Mouse (Mus musculus) embryonic facial prominence, embryonic 13.5 days (tissue): ENCODE results near the gene Foxn4. TPM values are rescaled to one million over a fixed set of nuclear protein-coding genes. Genes with fewer than 3 reads are reported as not detected.

Source experiments
- ATAC-seq: fragments of 200-750 bp; cut with Nextera tagmentation; 2 replicates; pipeline ENCODE4 v1.8.0; 2017; ENCODE audit warnings: low read depth; ENCODE audit not compliant: insufficient number of reproducible peaks, insufficient read depth, low FRiP score, low TSS enrichment
- H3K27ac ChIP-seq: fragments of 300-500 bp; sonication (generic); 2 replicates; pipeline ENCODE4 v1.5.1; 2015; ENCODE audit warnings: moderate library complexity, mild to moderate bottlenecking, inconsistent platforms
- H3K27me3 ChIP-seq: fragments of 300-500 bp; sonication (generic); 2 replicates; pipeline ENCODE4 v1.6.1; 2015; ENCODE audit warnings: mild to moderate bottlenecking, inconsistent platforms
- H3K36me3 ChIP-seq: fragments of 300-500 bp; sonication (generic); 2 replicates; pipeline ENCODE4 v1.6.1; 2015; ENCODE audit warnings: mild to moderate bottlenecking, inconsistent platforms
- H3K4me1 ChIP-seq: fragments of 300-500 bp; sonication (generic); 2 replicates; pipeline ENCODE4 v1.6.1; 2015; ENCODE audit warnings: inconsistent platforms
- H3K4me2 ChIP-seq: fragments of 300-500 bp; sonication (generic); 2 replicates; pipeline ENCODE4 v1.6.1; 2015; ENCODE audit warnings: moderate library complexity, mild to moderate bottlenecking, inconsistent platforms
- H3K4me3 ChIP-seq: fragments of 300-500 bp; sonication (generic); 2 replicates; pipeline ENCODE4 v1.5.1; 2015; ENCODE audit warnings: mild to moderate bottlenecking, inconsistent platforms
- H3K9ac ChIP-seq: fragments of 300-500 bp; sonication (generic); 2 replicates; pipeline ENCODE4 v1.6.1; 2015; ENCODE audit warnings: mild to moderate bottlenecking, inconsistent platforms
- H3K9me3 ChIP-seq: fragments of 300-500 bp; sonication (generic); 2 replicates; pipeline ENCODE4 v1.6.1; 2016; ENCODE audit warnings: inconsistent platforms
- WGBS: fragments of 180-500 bp; shearing (Covaris S2); methylation state at CpG from one replicate; pipeline ENCODE4 v1.1.7; 2015; ENCODE audit warnings: mixed read lengths; 5-methylcytosine and 5-hydroxymethylcytosine counted together
- polyA plus RNA-seq: library from polyadenylated mRNA; unstranded; fragments of >200 nt; fragmentation: Nextera tagmentation; extraction: Ambion mirVana; gene quantifications from 2 replicates; pipeline ENCODE4 v1.2.1, GENCODE M21; 2015

The Foxn4 gene
- 0.07 and 0.14 TPM in 2 replicates for polyA plus RNA-seq

DNA sequence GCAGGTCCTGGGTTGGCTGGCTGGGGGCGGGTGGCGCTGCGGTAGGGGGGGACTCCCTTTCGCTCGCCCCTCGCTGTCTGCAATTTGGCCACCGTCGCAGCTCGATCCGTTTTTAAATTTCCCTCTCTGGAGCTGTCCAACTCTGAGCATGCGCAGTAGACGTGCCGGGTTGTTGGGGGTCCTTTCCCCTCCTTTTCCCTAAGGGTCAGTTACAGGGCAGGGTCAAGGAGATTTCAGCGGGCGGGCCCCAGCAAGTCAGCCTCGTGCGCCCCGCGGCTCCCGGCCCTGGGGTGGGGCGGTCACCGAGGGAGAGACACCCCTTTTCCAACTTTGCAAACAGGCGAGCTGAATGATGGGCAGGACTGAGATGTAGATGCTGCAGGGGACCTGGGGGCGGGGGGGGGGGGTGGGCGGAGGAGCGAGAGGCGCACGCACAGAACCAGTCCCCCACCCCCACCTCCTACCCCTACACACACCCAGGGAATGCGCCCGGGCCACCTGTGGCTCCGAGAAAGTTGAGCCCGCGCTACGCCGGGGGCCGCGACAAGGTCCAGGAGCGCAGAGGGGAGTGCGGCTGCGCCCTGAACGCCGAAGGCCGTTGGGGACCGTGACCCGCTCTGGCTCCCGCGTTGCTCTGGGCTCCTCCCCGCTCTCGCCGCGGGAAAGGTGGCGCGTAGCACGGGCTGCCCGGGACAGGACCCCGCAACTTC lies at the start of gene Foxn4:
Gene Foxn4, minus strand, starts transcription at position 115 of the 710 bp plus-strand sequence.
- H3K9me3 ChIP-seq = no peaks in the 10 kb centered on the region
- H3K36me3 ChIP-seq = no peaks in the 10 kb centered on the region
- peak within 1 kb of the TSS; percentile 78 for H3K4me2 ChIP-seq
- H3K9ac ChIP-seq = peak within 1 kb of the TSS; percentile 51; the same call in 1 of the 2 replicates
- H3K27ac ChIP-seq = no peak within 1 kb of the TSS
- ATAC-seq = no peak
- peaks cover 23% of the 10 kb centered on the region for H3K4me1 ChIP-seq
- under 1% methylated on average over 55 of the region's 56 CpGs for WGBS
- peaks cover 97% of the 10 kb centered on the region for H3K27me3 ChIP-seq
- H3K4me3 ChIP-seq = peak within 1 kb of the TSS; percentile 46

DNA sequence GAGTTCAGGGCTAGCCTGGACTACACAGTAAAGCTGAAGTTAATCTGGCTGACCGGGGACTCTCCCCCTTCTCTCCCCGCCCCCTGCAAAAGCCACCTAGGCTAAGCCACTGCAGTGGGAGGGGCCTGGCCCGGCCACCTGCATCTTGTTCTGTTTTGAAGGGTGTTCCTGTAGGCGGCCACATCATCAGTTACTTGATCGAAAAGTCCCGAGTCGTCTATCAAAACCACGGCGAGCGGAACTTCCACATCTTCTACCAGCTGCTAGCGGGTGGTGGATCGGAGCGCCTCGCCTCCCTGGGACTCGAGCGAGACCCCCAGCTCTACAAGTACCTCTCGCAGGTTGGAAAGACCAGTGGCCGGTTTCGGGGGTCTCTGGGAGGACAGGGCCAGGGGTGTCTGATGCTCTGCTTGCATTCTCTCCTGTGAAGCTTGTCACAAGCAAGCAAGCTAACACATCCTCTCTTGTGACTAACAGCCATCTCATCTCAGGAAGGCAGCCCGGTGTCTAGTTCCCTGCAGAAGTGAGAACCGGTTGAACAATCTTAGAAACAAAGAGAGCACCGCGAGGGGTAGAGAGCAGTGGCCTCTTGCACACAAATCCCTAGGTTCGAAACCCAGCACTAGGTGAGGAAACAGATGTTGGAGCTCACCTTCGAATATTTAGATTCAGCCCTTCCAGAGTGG lies 49.6 kb upstream of the Foxn4 start:
- Histone ChIP-seq H3K27ac (no peak overlapping the region), H3K27me3 (no peaks in the 10 kb centered on the region), H3K4me3 (no peak overlapping the region), H3K4me2 (peak overlapping the region; percentile 46), H3K4me1 (peaks cover 11% of the 10 kb centered on the region; the same call in 1 of the 2 replicates), H3K9ac (no peak overlapping the region; the same call in 1 of the 2 replicates), H3K9me3 (no peaks in the 10 kb centered on the region), H3K36me3 (no peaks in the 10 kb centered on the region)
- ATAC-seq = no peak
- 53% methylated on average over 25 of the region's 25 CpGs for WGBS

DNA sequence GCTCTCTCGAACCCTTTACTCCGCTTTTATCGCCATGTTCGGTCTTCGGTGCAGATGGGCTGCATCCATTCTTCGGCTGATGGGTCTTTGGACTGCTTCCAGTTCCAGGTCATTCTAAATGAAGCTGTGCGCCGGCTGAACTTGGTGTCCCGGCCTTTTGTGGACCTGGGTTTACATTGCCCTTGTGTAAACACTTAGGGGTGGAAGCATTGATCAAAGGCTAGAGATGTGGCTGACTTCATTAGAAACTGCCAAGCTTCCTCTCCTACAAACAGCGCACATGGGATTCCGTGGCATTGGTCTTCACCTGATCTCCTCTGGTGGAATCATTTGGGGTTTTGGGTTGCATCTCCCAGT lies 36.1 kb upstream of the Foxn4 start:
- no peaks in the 10 kb centered on the region for H3K36me3 ChIP-seq
- no peak overlapping the region for H3K9ac ChIP-seq
- H3K27me3 ChIP-seq = no peaks in the 10 kb centered on the region
- H3K4me2 ChIP-seq = no peak overlapping the region
- 77% methylated on average over 11 of the region's 11 CpGs for WGBS
- H3K9me3 ChIP-seq = no peaks in the 10 kb centered on the region
- no peak overlapping the region for H3K27ac ChIP-seq
- H3K4me3 ChIP-seq = no peak overlapping the region
- no peak for ATAC-seq
- no peaks in the 10 kb centered on the region for H3K4me1 ChIP-seq

DNA sequence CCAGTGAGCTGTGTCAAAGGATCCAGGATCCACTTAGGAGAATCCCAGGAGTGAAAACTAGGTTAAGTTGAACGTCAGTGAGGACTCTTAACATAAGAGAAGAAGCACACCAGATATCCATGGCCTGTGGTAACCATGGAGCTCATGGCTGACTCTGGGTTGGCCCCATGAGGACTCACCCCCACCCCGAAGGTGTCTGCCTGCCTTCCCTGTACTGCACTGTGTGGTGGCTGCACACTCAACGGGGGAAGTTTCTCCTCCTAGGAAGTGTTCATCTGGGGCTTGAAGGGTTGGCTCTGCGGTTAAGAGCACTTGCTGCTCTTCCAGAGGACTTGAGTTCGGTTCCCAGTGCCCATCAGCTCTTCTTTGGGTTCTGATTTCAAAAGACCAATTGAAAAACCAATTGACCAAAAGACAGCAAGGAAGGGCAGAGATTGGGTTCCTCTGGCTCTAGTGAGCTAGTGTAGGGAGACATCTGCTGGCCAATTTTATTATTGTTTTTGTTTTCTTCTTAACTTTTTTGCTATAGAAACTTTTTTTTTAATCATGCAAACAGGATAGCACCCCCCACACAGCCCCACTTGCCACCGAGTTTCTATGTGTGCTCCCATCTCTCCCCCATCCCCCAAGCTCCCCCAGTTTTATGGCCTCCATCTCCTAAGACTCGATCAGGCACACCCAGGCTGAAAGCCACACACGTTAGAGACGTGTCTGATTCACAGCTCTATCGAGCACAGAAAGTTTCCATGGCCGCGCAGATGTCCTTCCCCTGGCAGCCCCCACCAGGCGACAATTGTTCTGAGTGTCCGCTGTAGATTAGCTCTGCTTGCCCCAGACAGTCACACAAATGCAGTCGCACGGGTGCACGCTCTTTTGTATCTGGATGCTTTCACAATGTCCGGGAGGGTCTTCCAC lies 35.4 kb upstream of the Foxn4 start:
- no peaks in the 10 kb centered on the region for H3K27me3 ChIP-seq
- no peaks in the 10 kb centered on the region for H3K9me3 ChIP-seq
- H3K36me3 ChIP-seq = no peaks in the 10 kb centered on the region
- no peak overlapping the region for H3K4me3 ChIP-seq
- no peak for ATAC-seq
- WGBS = 60% methylated on average over 18 of the region's 18 CpGs
- H3K9ac ChIP-seq = no peak overlapping the region
- H3K4me1 ChIP-seq = no peaks in the 10 kb centered on the region
- no peak overlapping the region for H3K27ac ChIP-seq
- H3K4me2 ChIP-seq = no peak overlapping the region

DNA sequence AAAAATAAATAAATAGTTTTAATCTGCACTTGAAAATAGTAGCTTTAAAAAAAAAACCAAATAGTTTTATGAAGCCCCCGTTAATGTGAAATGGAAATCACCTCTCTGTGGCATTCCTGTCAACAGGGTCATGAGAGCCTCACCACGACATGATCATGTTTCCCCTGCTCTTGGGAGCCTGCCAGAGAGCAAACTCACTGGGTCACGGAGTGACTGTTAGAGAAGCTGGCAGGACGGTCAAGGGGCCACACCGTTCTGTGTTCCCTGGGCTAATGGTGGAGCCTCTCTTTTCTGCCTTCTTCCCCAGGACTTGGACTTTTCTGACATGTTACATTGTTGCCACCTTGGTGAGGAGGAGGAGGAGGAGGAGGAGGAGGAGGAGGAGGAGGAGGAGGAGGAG lies 32.9 kb upstream of the Foxn4 start:
- no peak for ATAC-seq
- H3K9ac ChIP-seq = no peak overlapping the region
- 0 out of 2 replicates have a peak, but pooled peaks cover 2% of the 10 kb centered on the region for H3K27me3 ChIP-seq
- WGBS = 57% methylated on average over 5 of the region's 5 CpGs
- no peak overlapping the region for H3K4me3 ChIP-seq
- H3K27ac ChIP-seq = no peak overlapping the region
- no peak overlapping the region for H3K4me2 ChIP-seq
- no peaks in the 10 kb centered on the region for H3K9me3 ChIP-seq
- no peaks in the 10 kb centered on the region for H3K4me1 ChIP-seq
- H3K36me3 ChIP-seq = no peaks in the 10 kb centered on the region

DNA sequence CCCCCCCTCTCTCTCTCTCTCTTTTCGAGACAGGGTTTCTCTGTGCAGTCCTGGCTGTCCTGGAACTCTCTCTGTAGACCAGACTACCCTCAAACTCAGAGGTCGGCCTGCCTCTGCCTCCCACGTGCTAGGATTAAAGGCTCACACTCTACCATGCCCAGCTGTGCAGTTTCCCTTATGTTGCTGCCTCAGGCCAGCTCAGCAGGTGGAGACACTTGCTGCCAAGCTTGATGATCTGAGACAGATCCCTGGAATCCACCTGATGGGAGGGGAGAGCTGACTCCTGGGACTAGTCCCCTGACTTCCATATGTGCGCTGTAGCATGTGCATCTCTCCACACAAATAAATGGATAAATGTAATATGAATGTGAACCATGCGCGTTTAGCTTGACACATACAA lies 29.6 kb upstream of the Foxn4 start:
- no peak for ATAC-seq
- H3K4me1 ChIP-seq = peaks cover 10% of the 10 kb centered on the region; the same call in 1 of the 2 replicates
- no peaks in the 10 kb centered on the region for H3K36me3 ChIP-seq
- no peak overlapping the region for H3K27ac ChIP-seq
- H3K4me2 ChIP-seq = no peak overlapping the region
- no peak overlapping the region for H3K9ac ChIP-seq
- 70% methylated on average over 6 of the region's 6 CpGs for WGBS
- 0 out of 2 replicates have a peak, but pooled peaks cover 3% of the 10 kb centered on the region for H3K27me3 ChIP-seq
- no peak overlapping the region for H3K4me3 ChIP-seq
- no peaks in the 10 kb centered on the region for H3K9me3 ChIP-seq

DNA sequence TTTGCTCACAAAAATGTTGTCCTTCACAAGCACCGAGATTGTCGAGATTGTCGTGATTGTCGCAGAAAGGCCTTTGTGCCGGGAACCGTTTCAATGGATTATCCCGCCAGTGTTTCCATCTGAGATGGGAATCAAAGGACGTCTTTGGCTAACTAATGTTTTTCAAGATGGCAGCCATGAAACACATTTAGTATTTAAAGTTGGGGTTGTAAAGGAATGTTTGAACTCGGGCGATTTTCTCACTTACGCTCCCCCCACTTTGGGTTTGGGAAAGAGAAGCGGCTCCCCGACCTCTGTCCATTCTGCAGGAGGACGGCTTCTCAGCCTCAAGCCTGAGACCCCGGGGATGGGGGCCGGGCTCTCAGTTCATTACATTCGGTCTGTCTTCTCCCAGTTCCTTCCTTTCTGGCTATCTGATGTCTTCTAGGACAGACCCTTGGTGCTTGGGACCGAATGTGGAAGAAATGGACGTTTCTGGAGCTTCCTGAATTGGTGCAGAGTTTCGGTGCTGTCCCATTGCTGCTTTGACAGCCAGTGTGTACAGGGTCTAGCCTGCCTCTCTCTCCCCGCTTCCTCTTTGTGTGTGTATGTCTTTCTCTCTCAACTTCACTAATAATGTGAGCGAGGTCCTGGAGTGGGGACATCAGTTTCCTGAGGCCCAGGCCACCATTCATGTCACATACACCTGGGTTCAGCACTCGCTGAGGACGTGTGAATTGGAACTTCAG lies 26.4 kb upstream of the Foxn4 start:
- H3K9ac ChIP-seq = no peak overlapping the region
- 0 out of 2 replicates have a peak, but pooled peaks cover 3% of the 10 kb centered on the region for H3K27me3 ChIP-seq
- H3K9me3 ChIP-seq = no peaks in the 10 kb centered on the region
- ATAC-seq = no peak
- H3K4me2 ChIP-seq = no peak overlapping the region
- H3K27ac ChIP-seq = no peak overlapping the region
- WGBS = 82% methylated on average over 24 of the region's 24 CpGs
- peaks cover 21% of the 10 kb centered on the region for H3K4me1 ChIP-seq
- H3K36me3 ChIP-seq = no peaks in the 10 kb centered on the region
- no peak overlapping the region for H3K4me3 ChIP-seq

DNA sequence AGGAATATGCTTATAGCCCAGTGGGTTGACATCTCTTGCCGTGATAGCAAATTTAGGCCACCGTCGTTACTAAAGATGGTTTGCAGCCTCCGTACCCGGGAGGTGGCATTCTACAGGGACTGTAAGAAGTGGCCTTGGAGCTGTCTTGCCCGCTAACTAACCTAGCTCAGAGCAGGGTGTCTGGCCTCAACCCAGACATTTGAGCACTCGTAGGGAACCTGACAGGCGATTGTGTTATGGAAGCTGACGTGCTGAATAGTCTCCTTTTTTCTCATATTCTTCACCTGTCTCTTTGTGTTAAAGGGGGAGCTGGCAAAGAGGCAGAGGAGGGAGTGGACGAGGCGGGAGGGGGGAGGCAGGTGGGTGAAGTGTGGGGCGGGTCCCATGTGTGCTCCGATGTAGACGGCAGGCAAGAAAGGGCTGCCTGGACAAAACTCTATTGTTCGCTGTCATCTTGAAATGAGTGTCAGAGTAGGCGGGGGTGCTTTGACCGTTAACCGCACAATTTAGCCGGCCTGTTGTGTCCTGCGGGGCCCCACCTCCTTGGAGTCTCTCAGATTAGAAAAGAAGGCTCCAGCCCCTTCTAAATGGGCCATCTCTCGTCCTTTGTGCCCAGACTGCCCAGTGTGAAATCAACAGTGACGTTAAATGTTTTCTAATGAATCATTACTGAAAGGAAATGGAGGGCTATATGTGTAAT lies 25.7 kb upstream of the Foxn4 start:
- Histone ChIP-seq H3K36me3 (no peaks in the 10 kb centered on the region), H3K9me3 (no peaks in the 10 kb centered on the region), H3K4me2 (no peak overlapping the region), H3K4me3 (no peak overlapping the region), H3K27me3 (0 out of 2 replicates have a peak, but pooled peaks cover 3% of the 10 kb centered on the region), H3K27ac (no peak overlapping the region), H3K4me1 (peaks cover 21% of the 10 kb centered on the region), H3K9ac (no peak overlapping the region)
- no peak for ATAC-seq
- WGBS = 55% methylated on average over 22 of the region's 22 CpGs

DNA sequence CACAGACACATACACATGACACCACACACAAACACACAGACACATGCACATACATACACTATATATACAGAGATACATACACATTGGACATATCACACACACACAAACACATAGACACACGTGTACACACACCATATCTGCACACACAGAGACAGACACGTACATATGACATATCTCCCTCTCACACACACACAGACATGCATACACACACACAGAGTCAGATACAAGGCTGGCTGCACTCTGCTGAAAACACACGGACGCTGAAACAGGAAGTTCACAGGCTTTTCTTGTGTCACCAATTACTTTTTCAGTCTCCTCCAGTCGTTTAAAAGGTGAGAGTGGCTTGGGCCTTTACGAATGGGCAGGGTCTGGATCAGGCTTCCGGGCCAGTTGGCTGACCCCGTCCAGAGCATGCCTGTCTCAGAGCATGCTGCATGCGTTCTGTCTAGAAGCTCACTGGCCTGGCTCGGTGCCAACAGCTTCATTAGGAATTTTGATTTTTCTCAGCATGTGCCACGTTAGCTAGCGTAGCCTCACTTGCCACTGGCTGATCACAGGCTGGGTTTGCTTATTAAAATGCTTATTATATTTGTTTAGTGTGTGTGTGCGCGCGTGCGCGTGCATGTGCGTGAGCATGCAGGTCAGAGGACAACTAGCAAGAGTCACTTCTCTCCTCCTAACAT lies 24.7 kb upstream of the Foxn4 start:
- peaks cover 21% of the 10 kb centered on the region for H3K4me1 ChIP-seq
- no peak for ATAC-seq
- no peak overlapping the region for H3K27ac ChIP-seq
- no peak overlapping the region for H3K4me3 ChIP-seq
- H3K4me2 ChIP-seq = no peak overlapping the region
- no peak overlapping the region for H3K9ac ChIP-seq
- 57% methylated on average over 18 of the region's 18 CpGs for WGBS
- no peaks in the 10 kb centered on the region for H3K9me3 ChIP-seq
- no peaks in the 10 kb centered on the region for H3K36me3 ChIP-seq
- 0 out of 2 replicates have a peak, but pooled peaks cover 3% of the 10 kb centered on the region for H3K27me3 ChIP-seq
